ENCODE assay signal across 7 mouse cellular contexts in genomic region chr5:124530655-124531582, GRCm38 (mm10). TPM values are rescaled to one million over a fixed set of nuclear protein-coding genes. Genes with fewer than 3 reads are reported as not detected.
DNase-seq lines count a peak whose midpoint lies in the region; ATAC-seq lines count a peak whose summit lies in the region.

TSS of gene Rilpl1 (minus strand) at chr5:124531391.

- intact Hi-C loops in gastrocnemius, postnatal 14 days (cut with DNase I; ENCODE audit: low total_unique reads) = no loop called here
- intact Hi-C loops in left cerebral cortex, postnatal 14 days (cut with DNase I) = loop anchor here (5.0 kb wide), 1 partner anchor 49 kb away; the partner anchor contains the start of gene Snrnp35

- DNase-seq in cerebellum, postnatal 4 days (ENCODE audit: low spot score in 2 of 2) = peak; percentile 74 to 83
- peak; percentile 89 for DNase-seq in gastrocnemius, postnatal 14 days
- peak; percentile 82 for DNase-seq in induced T-regulatory cell, adult 2 months (ENCODE audit: low read depth)
- DNase-seq in left cerebral cortex, postnatal 14 days (ENCODE audit: low spot score in 2 of 2) = peak; percentile 51 to 76
- DNase-seq in right cerebral cortex, postnatal 4 days = peak; percentile 79

- ATAC-seq in activated CD4-positive, CD25-positive, alpha-beta regulatory T cell, adult 4 months = peak; percentile 77
- peak; percentile 54 for ATAC-seq in megakaryocyte progenitor cell, adult 5-6 weeks (replicated peaks; ENCODE audit: poor library complexity)

RNA-seq across cellular contexts. Expression of gene Rilpl1, which starts in this region (rescaled TPM):
- under 1 TPM; 0.69 to 0.86 TPM for polyA plus RNA-seq in activated CD4-positive, CD25-positive, alpha-beta regulatory T cell, adult 4 months (2017; shearing (Covaris generic))
- total RNA-seq in gastrocnemius, postnatal 14 days (2021) = 10 to 100 TPM; 61.8 to 96.0 TPM
- total RNA-seq in left cerebral cortex, postnatal 14 days (2021) = 10 to 100 TPM; 42.5 to 57.5 TPM
- 0.54 TPM in 1 of 2 replicates, not detected in the other for total RNA-seq in megakaryocyte progenitor cell, adult 5-6 weeks (2015)
- 0.21 and 0.61 TPM in 2 replicates for total RNA-seq in megakaryocyte progenitor cell, adult 5-6 weeks (2017)

Comparison
In these comparisons a context has a peak if more than half of its experiments do, and no peak if none do; other contexts are left out.
1. Peak in every context shown above with its lines: DNase-seq and ATAC-seq.
2. RNA of gene Rilpl1 (total RNA-seq): 61.8 to 96.0 TPM in gastrocnemius, postnatal 14 days and 42.5 to 57.5 TPM in left cerebral cortex, postnatal 14 days; 0.21 to 0.61 TPM in megakaryocyte progenitor cell, adult 5-6 weeks; every median in the first group is over 10 times any median in the second.
3. Peak in ATAC-seq in activated CD4-positive, CD25-positive, alpha-beta regulatory T cell, adult 4 months; RNA of the gene not detected or under 1 TPM.
4. Peak in ATAC-seq in megakaryocyte progenitor cell, adult 5-6 weeks; RNA of the gene not detected or under 1 TPM.